Mouse (Mus musculus) gastrocnemius, postnatal 14 days (tissue): ENCODE results near the gene Fam83e. TPM values are rescaled to one million over a fixed set of nuclear protein-coding genes. Genes with fewer than 3 reads are reported as not detected.

Experiments used
- DNase-seq: peaks from one replicate; pipeline ENCODE4 v3.0.0; 2021; ENCODE audit warnings: mixed read lengths
- intact Hi-C: fragments of 180-260 bp; cut with DNase I; formaldehyde crosslinking; loops from one replicate; pipeline ENCODE4 v1.15.1; 2025; ENCODE audit warnings: low total_unique reads
- total RNA-seq, 2 experiments: library from RNA; stranded (reverse); gene quantifications; 2 replicates each; pipeline ENCODE4 v1.2.3; 2021

The Fam83e gene
- total RNA-seq, 2 experiments from 2014 or later: 0.16 TPM

- DNase-seq: no peak
- intact Hi-C loops: no loop called here
Observed at GRCm38 (mm10) chr7:45767500-45767899, 46.5 kb downstream of the Fam83e start.

- DNase-seq: no peak
- intact Hi-C loops: no loop called here
Observed at GRCm38 (mm10) chr7:45770427-45771082, 49.5 kb downstream of the Fam83e start.

GRCm38 (mm10) chr7:45771101-45771500, 50.1 kb downstream of the Fam83e start:
- intact Hi-C loops: no loop called here
- DNase-seq: no peak

- DNase-seq: no peak
Observed at GRCm38 (mm10) chr7:45775237-45775636, 54.2 kb downstream of the Fam83e start.

More at GRCm38 (mm10) chr7:45775237-45775636, 54.2 kb downstream of the Fam83e start:
- intact Hi-C loops: no loop called here

Other genes starting within 250 kb of the Fam83e start
- gene Tulp2, start 239.3 kb upstream of the Fam83e start, total RNA-seq: not detected
- 1 to 10 TPM; 6.0 to 6.2 TPM for gene Gm45808, start 234.4 kb upstream of the Fam83e start, total RNA-seq
- gene Dhdh, start 232.4 kb upstream of the Fam83e start, total RNA-seq: 10 to 100 TPM in 1 of 2 experiments, 1 to 10 TPM in 1; 9.4 to 10.5 TPM
- 100 to 1,000 TPM; 100 TPM for gene Nucb1, start 210.8 kb upstream of the Fam83e start, total RNA-seq
- gene Ppp1r15a, start 194.9 kb upstream of the Fam83e start, total RNA-seq: 10 to 100 TPM; 13.1 to 18.4 TPM
- 10 to 100 TPM in 1 of 2 experiments, 1 to 10 TPM in 1; 6.8 to 14.8 TPM for gene Plekha4, start 194.9 kb upstream of the Fam83e start, total RNA-seq
- gene Hsd17b14, start 166.3 kb upstream of the Fam83e start, total RNA-seq: 1 to 10 TPM; 1.7 to 2.3 TPM
- 10 to 100 TPM; 37.2 to 37.8 TPM for gene Bcat2, start 151.1 kb upstream of the Fam83e start, total RNA-seq
- gene Fgf21, start 105.7 kb upstream of the Fam83e start, total RNA-seq: not detected
- under 1 TPM in 1 of 2 experiments, not detected in 1; 0.11 TPM for gene Fut1, start 103.9 kb upstream of the Fam83e start, total RNA-seq
- under 1 TPM; 0.12 to 0.18 TPM for gene Izumo1, start 99.4 kb upstream of the Fam83e start, total RNA-seq
- 10 to 100 TPM; 14.1 to 16.1 TPM for gene Rasip1, start 93.7 kb upstream of the Fam83e start, total RNA-seq
- gene Mamstr, start 81.2 kb upstream of the Fam83e start, total RNA-seq: 10 to 100 TPM; 60.3 to 85.3 TPM
- gene Fut2, start 54.8 kb upstream of the Fam83e start, total RNA-seq: under 1 TPM; 0.58 to 0.66 TPM
- gene Ntn5, start 37.2 kb upstream of the Fam83e start, total RNA-seq: under 1 TPM; 0.51 to 0.62 TPM
- under 1 TPM; 0.18 to 0.31 TPM for gene Sec1, start 26.8 kb upstream of the Fam83e start, total RNA-seq
- gene Car11, start 21.4 kb upstream of the Fam83e start, total RNA-seq: 1 to 10 TPM; 4.5 to 4.6 TPM
- gene Dbp, start 16.1 kb upstream of the Fam83e start, total RNA-seq: 10 to 100 TPM; 20.6 to 32.8 TPM
- gene Rpl18, start 5.8 kb upstream of the Fam83e start, total RNA-seq: 100 to 1,000 TPM; 607 to 662 TPM
- gene Sphk2, start 3.2 kb upstream of the Fam83e start, total RNA-seq: 10 to 100 TPM; 12.0 to 13.2 TPM
- not detected for gene Spaca4, start 4.6 kb downstream of the Fam83e start, total RNA-seq
- gene Lmtk3, start 62.5 kb downstream of the Fam83e start, total RNA-seq: under 1 TPM; 0.11 to 0.39 TPM
- not detected for gene Sult2b1, start 63.5 kb downstream of the Fam83e start, total RNA-seq
- 10 to 100 TPM; 34.6 to 35.8 TPM for gene Cyth2, start 93.4 kb downstream of the Fam83e start, total RNA-seq
- under 1 TPM; 0.16 to 0.18 TPM for gene Kcnj14, start 103.6 kb downstream of the Fam83e start, total RNA-seq
- 10 to 100 TPM; 10.5 to 16.5 TPM for gene Grwd1, start 109.7 kb downstream of the Fam83e start, total RNA-seq
- 10 to 100 TPM; 64.2 to 68.5 TPM for gene Kdelr1, start 151.6 kb downstream of the Fam83e start, total RNA-seq
- gene Grin2d, start 157.2 kb downstream of the Fam83e start, total RNA-seq: under 1 TPM; 0.44 to 0.64 TPM
- under 1 TPM in 1 of 2 experiments, not detected in 1; 0.24 TPM for gene Syngr4, start 175.5 kb downstream of the Fam83e start, total RNA-seq
- 10 to 100 TPM; 49.2 to 61.0 TPM for gene Tmem143, start 175.7 kb downstream of the Fam83e start, total RNA-seq
- 10 to 100 TPM; 21.5 to 31.1 TPM for gene Emp3, start 200.2 kb downstream of the Fam83e start, total RNA-seq
- gene Ccdc114, start 202.9 kb downstream of the Fam83e start, total RNA-seq: under 1 TPM; 0.39 to 0.78 TPM